Mouse (Mus musculus): ENCODE data around the gene Hoxa11. TPM values are rescaled to one million over a fixed set of nuclear protein-coding genes. Genes with fewer than 3 reads are reported as not detected.

The Hoxa11 gene
- polyA plus RNA-seq, 1 experiment: not detected

DNA sequence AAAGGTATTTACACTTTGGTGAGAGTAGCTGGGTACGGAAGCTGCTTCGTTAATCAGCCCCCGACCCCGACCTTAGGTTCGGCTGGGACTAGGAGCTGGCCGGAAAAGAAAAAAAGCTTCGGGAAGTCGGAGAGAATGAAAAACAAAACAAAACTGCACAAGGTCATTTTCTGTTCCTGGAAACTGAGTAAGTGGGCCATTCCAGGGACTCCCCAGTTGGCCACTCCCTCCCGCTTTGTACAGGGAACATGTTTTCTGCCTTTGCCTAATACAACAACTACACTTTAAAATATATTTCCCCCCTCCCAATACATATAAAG, 21.0 kb upstream of the Hoxa11 start:
- WGBS: 17% methylated on average over 9 of the region's 9 CpGs
- Histone ChIP-seq H3K4me3 (ENCODE audit: control insufficient read depth, insufficient read depth, low read length) (no peak overlapping the region), H3K4me1 (replicated peaks; ENCODE audit: control insufficient read depth, insufficient read depth, low read length) (no peaks in the 10 kb centered on the region), H3K27me3 (ENCODE audit: control insufficient read depth, insufficient read depth, low read length) (peaks cover 45% of the 10 kb centered on the region), H3K36me3 (ENCODE audit: control insufficient read depth, insufficient read depth, low read length) (no peaks in the 10 kb centered on the region), H3K27ac (ENCODE audit: control insufficient read depth, insufficient read depth, low read length) (no peak overlapping the region)
- no peak for TF ChIP-seq CTCF (IDR thresholded peaks at IDR 0.05; ENCODE audit: borderline replicate concordance, control insufficient read depth, extremely low read depth, insufficient read depth, low read length, poor library complexity)
- no peak for TF ChIP-seq POLR2A (IDR thresholded peaks at IDR 0.05; ENCODE audit: control insufficient read depth, extremely low read depth, insufficient read depth, low read length, poor library complexity)
- DNase-seq: no peak

DNA sequence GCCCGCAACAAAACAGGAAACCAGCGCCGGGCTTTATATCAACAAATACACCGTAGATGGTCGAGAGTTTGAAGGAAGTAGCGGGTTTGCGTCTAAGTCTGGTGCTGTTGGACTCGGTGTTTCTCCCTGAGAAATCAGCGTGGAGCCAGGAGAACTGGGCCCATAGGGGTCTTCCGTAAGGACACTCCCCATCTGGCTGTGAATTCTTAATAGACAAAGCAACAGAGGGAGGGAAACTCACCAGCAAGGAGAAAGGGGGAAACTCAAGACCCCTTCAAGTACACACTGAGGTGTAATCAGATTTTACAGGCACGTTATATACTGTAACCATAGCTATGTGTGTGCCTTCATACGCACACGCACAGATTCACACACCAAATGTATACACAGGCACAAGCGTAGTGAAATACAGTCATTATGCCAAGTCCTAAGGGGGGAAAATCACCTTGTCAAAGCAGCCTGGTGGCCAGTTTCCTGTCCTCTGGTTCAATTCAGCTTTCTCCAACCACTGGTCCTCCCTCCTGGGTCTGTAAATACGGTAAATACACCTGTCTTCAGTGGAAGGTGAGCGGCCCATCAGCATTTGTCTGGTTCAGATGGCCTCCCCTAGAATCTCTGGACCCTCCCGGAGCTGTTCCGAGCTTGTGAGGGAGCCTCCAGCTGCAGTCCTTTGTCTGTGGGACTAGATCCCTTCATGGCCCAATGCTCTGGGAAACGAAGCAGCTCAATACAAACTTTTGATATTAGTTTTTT, 20.5 kb upstream of the Hoxa11 start:
- no peak for DNase-seq
- Histone ChIP-seq H3K4me3 (ENCODE audit: control insufficient read depth, insufficient read depth, low read length) (no peak overlapping the region), H3K27ac (ENCODE audit: control insufficient read depth, insufficient read depth, low read length) (no peak overlapping the region), H3K4me1 (replicated peaks; ENCODE audit: control insufficient read depth, insufficient read depth, low read length) (0 out of 2 replicates have a peak, but pooled peaks cover 2% of the 10 kb centered on the region), H3K36me3 (ENCODE audit: control insufficient read depth, insufficient read depth, low read length) (no peaks in the 10 kb centered on the region), H3K27me3 (ENCODE audit: control insufficient read depth, insufficient read depth, low read length) (peaks cover 48% of the 10 kb centered on the region)
- WGBS: 9% methylated on average over 19 of the region's 19 CpGs
- no peak for TF ChIP-seq POLR2A (IDR thresholded peaks at IDR 0.05; ENCODE audit: control insufficient read depth, extremely low read depth, insufficient read depth, low read length, poor library complexity)
- TF ChIP-seq CTCF (IDR thresholded peaks at IDR 0.05; ENCODE audit: borderline replicate concordance, control insufficient read depth, extremely low read depth, insufficient read depth, low read length, poor library complexity): no peak

DNA sequence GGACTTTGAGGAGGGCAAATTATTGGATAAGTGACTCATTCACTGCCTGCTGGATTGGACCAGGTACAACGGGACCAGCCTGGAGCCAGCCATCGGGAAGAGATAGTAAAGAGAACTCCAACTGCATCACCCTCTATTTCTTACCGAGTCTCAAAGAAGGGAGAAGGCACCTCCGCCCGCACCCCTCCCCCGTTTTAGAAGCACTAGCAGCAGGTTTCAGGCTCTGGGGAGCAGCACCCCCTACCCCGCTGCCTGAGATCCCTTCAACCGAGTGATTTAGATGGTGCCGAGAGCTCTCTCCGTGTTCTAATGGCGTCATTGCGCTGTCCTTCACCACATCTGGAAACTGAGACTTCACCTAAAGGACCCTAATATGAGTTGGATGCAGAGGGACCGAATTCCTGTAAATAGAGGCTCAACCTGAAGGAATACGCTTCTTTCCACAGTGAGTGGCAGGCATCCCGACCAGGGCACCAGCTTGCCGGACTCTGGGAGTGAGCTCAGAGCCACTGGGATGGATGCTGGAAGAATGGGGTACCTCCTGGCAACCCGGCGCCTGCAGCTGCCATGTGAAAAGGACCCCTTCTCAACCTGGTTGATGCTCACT, 19.8 kb upstream of the Hoxa11 start:
- 8% methylated on average over 18 of the region's 18 CpGs for WGBS

DNA sequence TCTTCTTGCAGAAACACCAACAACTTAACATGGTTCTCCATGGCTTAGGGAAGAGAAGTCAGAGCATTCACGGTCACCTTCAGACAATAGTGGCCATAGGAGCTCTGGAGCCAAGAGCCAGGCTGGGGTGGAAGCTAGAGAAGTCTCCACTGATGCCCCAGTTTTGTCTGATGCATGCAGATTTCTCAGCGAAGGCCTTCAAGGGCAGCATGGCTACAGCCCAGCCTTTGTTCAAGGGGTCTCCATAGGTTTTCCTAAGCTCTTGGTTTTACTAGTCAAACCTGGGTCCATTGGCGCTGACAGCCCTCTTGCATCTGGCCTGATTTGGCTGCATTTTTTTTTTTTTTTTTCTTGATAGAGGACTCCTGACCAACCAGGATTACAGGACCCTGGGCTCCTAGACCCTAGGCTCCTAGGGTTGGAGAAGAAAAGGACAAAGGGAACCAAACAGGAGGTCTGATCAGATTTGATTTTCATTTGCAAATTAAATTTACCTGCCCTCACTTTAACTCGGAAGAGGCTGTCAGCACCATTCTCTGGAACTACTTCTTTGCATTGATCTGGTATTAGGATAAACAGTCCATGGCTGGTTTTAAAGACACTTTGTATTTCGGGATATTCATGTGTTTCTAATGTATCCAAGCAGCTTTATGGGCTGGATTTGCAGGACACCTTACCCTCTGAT, 18.6 kb upstream of the Hoxa11 start:
- Histone ChIP-seq H3K27me3 (ENCODE audit: control insufficient read depth, insufficient read depth, low read length) (peaks cover 47% of the 10 kb centered on the region), H3K36me3 (ENCODE audit: control insufficient read depth, insufficient read depth, low read length) (no peaks in the 10 kb centered on the region), H3K4me1 (replicated peaks; ENCODE audit: control insufficient read depth, insufficient read depth, low read length) (peaks cover 3% of the 10 kb centered on the region; the same call in 1 of the 2 replicates), H3K27ac (ENCODE audit: control insufficient read depth, insufficient read depth, low read length) (no peak overlapping the region), H3K4me3 (ENCODE audit: control insufficient read depth, insufficient read depth, low read length) (no peak overlapping the region)
- TF ChIP-seq POLR2A (IDR thresholded peaks at IDR 0.05; ENCODE audit: control insufficient read depth, extremely low read depth, insufficient read depth, low read length, poor library complexity): no peak
- TF ChIP-seq CTCF (IDR thresholded peaks at IDR 0.05; ENCODE audit: borderline replicate concordance, control insufficient read depth, extremely low read depth, insufficient read depth, low read length, poor library complexity): no peak
- DNase-seq: no peak
- WGBS: 17% methylated on average over 5 of the region's 5 CpGs

More for the DNA sequence above, 19.8 kb upstream of the Hoxa11 start:
- TF ChIP-seq CTCF (IDR thresholded peaks at IDR 0.05; ENCODE audit: borderline replicate concordance, control insufficient read depth, extremely low read depth, insufficient read depth, low read length, poor library complexity): no peak
- TF ChIP-seq POLR2A (IDR thresholded peaks at IDR 0.05; ENCODE audit: control insufficient read depth, extremely low read depth, insufficient read depth, low read length, poor library complexity): no peak
- no peak for DNase-seq
- peaks cover 50% of the 10 kb centered on the region for H3K27me3 ChIP-seq (ENCODE audit: control insufficient read depth, insufficient read depth, low read length)
- H3K4me3 ChIP-seq (ENCODE audit: control insufficient read depth, insufficient read depth, low read length): no peak overlapping the region
- H3K27ac ChIP-seq (ENCODE audit: control insufficient read depth, insufficient read depth, low read length): no peak overlapping the region
- 0 out of 2 replicates have a peak, but pooled peaks cover 3% of the 10 kb centered on the region for H3K4me1 ChIP-seq (replicated peaks; ENCODE audit: control insufficient read depth, insufficient read depth, low read length)
- H3K36me3 ChIP-seq (ENCODE audit: control insufficient read depth, insufficient read depth, low read length): no peaks in the 10 kb centered on the region

DNA sequence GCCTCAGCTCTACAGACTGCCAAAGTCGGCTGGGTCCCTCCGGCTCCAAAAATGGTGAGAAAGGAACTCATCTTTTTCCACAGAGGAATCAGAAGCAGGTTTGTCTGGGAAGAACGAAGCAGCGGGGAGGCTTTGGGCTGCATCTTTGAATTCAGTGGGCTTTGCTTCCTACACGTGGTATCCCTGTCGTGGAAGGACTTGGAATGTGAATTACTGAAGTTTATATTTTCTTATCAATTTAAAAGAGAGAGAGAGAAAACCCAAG, 17.6 kb upstream of the Hoxa11 start:
- Histone ChIP-seq H3K27ac (ENCODE audit: control insufficient read depth, insufficient read depth, low read length) (no peak overlapping the region), H3K27me3 (ENCODE audit: control insufficient read depth, insufficient read depth, low read length) (peaks cover 53% of the 10 kb centered on the region), H3K36me3 (ENCODE audit: control insufficient read depth, insufficient read depth, low read length) (no peaks in the 10 kb centered on the region), H3K4me3 (ENCODE audit: control insufficient read depth, insufficient read depth, low read length) (no peak overlapping the region), H3K4me1 (replicated peaks; ENCODE audit: control insufficient read depth, insufficient read depth, low read length) (peaks cover 3% of the 10 kb centered on the region; the same call in 1 of the 2 replicates)
- WGBS: 8% methylated on average over 6 of the region's 6 CpGs
- no peak for TF ChIP-seq CTCF (IDR thresholded peaks at IDR 0.05; ENCODE audit: borderline replicate concordance, control insufficient read depth, extremely low read depth, insufficient read depth, low read length, poor library complexity)
- TF ChIP-seq POLR2A (IDR thresholded peaks at IDR 0.05; ENCODE audit: control insufficient read depth, extremely low read depth, insufficient read depth, low read length, poor library complexity): no peak
- no peak for DNase-seq

DNA sequence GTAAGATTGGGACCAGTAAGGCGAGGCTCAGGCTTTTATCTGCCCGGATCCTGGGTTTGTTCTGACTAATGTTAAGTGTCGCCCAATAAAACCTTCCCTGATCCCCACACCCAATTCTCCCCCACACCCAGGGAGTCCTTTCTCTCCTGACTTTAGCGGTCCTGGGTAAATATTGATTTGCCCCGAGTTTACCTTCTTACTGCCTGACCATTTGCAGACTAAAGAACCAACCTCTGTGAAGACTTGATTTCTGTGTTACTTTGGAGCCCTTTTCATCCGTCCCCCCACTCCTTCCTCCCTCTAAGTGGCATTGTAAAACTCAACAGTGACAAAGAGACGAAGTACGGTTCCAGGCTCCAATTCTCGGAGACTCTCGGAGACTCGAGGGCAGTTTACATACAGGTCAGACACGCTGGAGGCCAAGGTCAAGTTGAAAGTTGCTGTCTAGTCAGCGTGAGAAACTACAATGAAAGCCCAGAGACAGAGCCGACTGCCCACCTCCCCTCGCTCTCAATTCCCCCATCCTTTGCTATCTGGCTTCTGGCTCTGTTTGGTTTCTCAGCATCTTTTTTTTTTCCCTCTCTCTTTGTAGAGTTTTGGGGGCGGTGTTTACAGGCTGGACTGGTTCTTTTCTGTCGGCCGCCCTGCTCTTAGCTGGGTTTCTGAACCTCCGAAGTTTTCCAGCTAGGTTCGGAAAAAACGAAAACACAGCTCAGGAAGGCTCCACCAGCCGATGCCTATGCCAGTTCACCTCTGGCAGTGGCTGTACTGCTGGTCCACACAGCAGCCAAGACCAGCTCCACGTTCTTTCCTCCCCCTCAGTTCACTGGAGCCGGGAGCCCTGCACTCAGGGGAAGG, 17.1 kb upstream of the Hoxa11 start:
- 9% methylated on average over 24 of the region's 24 CpGs for WGBS
- no peak overlapping the region for H3K27ac ChIP-seq (ENCODE audit: control insufficient read depth, insufficient read depth, low read length)
- peaks cover 3% of the 10 kb centered on the region; the same call in 1 of the 2 replicates for H3K4me1 ChIP-seq (replicated peaks; ENCODE audit: control insufficient read depth, insufficient read depth, low read length)
- no peak for TF ChIP-seq POLR2A (IDR thresholded peaks at IDR 0.05; ENCODE audit: control insufficient read depth, extremely low read depth, insufficient read depth, low read length, poor library complexity)
- no peak for TF ChIP-seq CTCF (IDR thresholded peaks at IDR 0.05; ENCODE audit: borderline replicate concordance, control insufficient read depth, extremely low read depth, insufficient read depth, low read length, poor library complexity)
- no peak for DNase-seq
- H3K36me3 ChIP-seq (ENCODE audit: control insufficient read depth, insufficient read depth, low read length): no peaks in the 10 kb centered on the region
- no peak overlapping the region for H3K4me3 ChIP-seq (ENCODE audit: control insufficient read depth, insufficient read depth, low read length)
- peaks cover 50% of the 10 kb centered on the region for H3K27me3 ChIP-seq (ENCODE audit: control insufficient read depth, insufficient read depth, low read length)

Data from thymus, adult 2 months (tissue).